Mouse (Mus musculus) C2C12 (cell line): Measurements from ENCODE around the gene Coq5.

Source experiments
- CTCF ChIP-seq: IDR thresholded peaks from one replicate; pipeline ENCODE4 v1.5.1; 2011; ENCODE audit not compliant: control insufficient read depth, insufficient read depth, insufficient read length
- MYOD1 ChIP-seq: IDR thresholded peaks from one replicate; pipeline ENCODE4 v1.6.1; 2011; ENCODE audit warnings: low read depth; ENCODE audit not compliant: control insufficient read depth, insufficient read length
- MYOG ChIP-seq: IDR thresholded peaks from one replicate; pipeline ENCODE4 v1.6.1; 2011; ENCODE audit not compliant: control insufficient read depth, insufficient read length; ENCODE audit errors: extremely low read depth
- USF1 ChIP-seq: IDR thresholded peaks from one replicate; pipeline ENCODE4 v1.6.1; 2011; ENCODE audit warnings: low read depth, mild to moderate bottlenecking, control low read depth, moderate library complexity

DNA sequence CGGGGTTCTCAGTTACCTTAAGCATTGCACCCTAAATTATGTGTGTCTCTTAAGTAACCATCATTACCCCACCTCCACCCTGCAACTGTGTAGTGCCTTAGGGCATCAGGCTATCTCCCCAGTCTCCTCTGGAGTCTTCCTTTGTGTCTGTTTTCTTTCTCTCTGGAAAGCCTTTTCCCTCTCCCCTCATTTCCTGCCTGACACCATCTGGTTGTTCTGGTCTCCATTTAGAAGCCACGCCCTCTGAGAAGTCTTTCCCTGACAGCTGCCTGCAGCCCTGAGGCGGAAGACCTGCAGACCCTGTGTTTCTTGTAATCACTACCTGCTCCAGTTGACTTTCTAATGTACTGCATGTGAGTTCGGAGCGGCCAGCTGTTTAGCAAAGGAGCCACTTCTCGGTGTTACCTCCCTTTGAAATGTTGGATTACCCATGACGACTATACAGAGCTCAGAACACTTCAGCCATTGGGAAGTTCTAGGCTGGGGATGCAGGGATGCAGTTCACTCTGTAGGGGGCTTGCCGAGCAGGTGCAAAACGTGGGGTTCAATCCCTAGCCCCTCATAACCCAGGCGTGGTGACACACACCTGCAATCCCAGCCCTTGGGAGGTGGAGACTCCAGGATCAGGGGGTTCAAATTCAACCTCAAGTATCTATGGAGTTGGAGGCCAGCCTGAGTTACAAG, 38.3 kb downstream of the Coq5 start:
- TF ChIP-seq CTCF = no peak
- no peak for TF ChIP-seq MYOG
- TF ChIP-seq USF1 = no peak
- no peak for TF ChIP-seq MYOD1
